Mouse (Mus musculus): Measurements from ENCODE around the gene Ugt1a8. TPM values are rescaled to one million over a fixed set of nuclear protein-coding genes. Genes with fewer than 3 reads are reported as not detected.

Ugt1a8 gene
- polyA plus RNA-seq, 1 experiment from 2014 or later: not detected

DNA sequence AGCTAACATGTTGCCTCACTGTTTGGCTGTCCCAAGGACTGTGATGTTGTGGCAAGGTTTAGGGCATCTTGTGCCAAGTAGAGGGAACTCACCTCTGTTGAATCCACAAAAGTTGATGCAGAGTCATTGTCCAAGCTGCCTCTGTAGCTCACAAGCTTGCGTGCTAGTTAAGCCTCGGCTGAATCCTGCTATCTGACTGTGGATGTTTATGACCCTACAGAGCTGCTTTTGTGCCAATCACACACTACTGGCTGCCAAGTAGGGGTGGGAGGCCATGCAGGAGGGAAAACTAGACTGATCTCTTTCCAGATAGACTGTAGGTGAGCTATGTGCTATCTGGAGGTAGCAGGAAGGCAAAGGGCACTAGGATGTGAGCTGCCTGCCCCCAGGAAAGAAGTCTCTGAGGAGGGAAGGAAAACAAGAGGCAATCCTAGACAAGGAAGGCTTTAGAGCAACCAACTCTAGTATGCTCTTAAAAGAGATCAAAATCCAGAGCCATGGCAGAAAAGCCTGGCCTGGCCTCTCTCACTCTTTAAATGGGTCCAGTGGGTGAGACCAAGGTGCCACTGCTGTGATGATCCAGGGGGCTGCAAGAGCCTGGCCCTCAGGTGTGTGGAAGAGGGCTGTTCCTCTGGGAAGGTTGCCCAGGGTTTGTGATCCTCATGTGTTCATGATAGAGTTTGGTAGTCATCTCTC lies 126.3 kb downstream of the Ugt1a8 start:
- Histone ChIP-seq H3K27me3 (ENCODE audit: control insufficient read depth, insufficient read depth, low read length) (no peaks in the 10 kb centered on the region), H3K9ac (ENCODE audit: low read depth, low read length) (no peak overlapping the region), H3K27ac (ENCODE audit: low read depth, low read length) (no peak overlapping the region), H3K4me2 (replicated peaks; ENCODE audit: low read depth, low read length) (no peak overlapping the region), H3K4me1 (ENCODE audit: control insufficient read depth, insufficient read depth, low read length) (no peaks in the 10 kb centered on the region), H3K4me3 (ENCODE audit: low read length) (no peak overlapping the region), H3K36me3 (ENCODE audit: control insufficient read depth, insufficient read depth, low read length) (no peaks in the 10 kb centered on the region), H3K9me3 (ENCODE audit: control insufficient read depth, low read length) (peaks cover 60% of the 10 kb centered on the region)
- ATAC-seq (ENCODE audit: low FRiP score, low TSS enrichment): no peak
- WGBS: 76% methylated on average over 2 of the region's 2 CpGs

- no peak overlapping the region for H3K9ac ChIP-seq (ENCODE audit: low read depth, low read length)
- H3K9me3 ChIP-seq (ENCODE audit: control insufficient read depth, low read length): peaks cover 60% of the 10 kb centered on the region
- no peaks in the 10 kb centered on the region for H3K27me3 ChIP-seq (ENCODE audit: control insufficient read depth, insufficient read depth, low read length)
- ATAC-seq (ENCODE audit: low FRiP score, low TSS enrichment): no peak
- H3K4me1 ChIP-seq (ENCODE audit: control insufficient read depth, insufficient read depth, low read length): no peaks in the 10 kb centered on the region
- H3K4me3 ChIP-seq (ENCODE audit: low read length): no peak overlapping the region
- 83% methylated on average over 2 of the region's 2 CpGs for WGBS
- H3K36me3 ChIP-seq (ENCODE audit: control insufficient read depth, insufficient read depth, low read length): no peaks in the 10 kb centered on the region
- no peak overlapping the region for H3K4me2 ChIP-seq (replicated peaks; ENCODE audit: low read depth, low read length)
- no peak overlapping the region for H3K27ac ChIP-seq (ENCODE audit: low read depth, low read length)
These were observed 126.9 kb downstream of the Ugt1a8 start for GRCm38 (mm10) chr1:88214462-88214952.

DNA sequence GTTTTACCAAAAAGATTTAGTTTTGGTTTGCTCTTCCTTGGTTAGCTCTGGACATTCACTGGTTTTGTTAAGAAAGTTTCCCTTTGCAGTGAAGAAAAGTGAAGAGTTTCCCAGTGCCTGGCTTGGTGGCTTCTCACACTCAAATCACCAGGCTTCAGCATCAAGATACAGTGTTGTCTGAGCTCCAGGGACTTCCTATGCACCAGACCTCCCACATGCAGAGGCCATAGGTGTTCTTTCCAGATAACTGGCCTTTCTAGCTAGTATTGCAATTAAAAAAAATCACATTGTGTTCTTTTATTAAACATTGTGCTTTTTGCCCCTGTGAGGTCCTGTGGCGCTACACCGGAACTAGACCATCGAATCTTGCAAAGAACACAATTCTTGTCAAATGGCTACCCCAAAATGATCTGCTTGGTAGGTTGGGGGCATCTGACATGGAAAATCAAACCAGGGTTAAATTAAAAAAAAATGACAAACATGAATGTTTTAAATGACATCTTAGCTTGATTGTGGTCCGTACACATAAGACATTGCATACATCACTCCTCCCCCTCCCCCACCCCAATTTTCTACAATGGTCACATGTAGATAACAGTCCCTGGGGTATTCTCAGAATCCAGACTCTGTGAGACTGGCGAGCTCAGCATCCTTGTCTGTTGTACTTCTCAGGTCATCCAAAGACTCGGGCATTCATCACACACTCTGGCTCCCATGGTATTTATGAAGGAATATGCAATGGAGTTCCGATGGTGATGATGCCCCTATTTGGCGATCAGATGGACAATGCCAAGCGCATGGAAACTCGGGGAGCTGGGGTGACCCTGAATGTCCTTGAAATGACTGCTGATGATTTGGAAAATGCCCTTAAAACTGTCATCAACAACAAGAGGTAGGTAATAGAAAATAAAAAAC lies 128.1 kb downstream of the Ugt1a8 start:
- H3K4me1 ChIP-seq (ENCODE audit: control insufficient read depth, insufficient read depth, low read length): no peaks in the 10 kb centered on the region
- no peaks in the 10 kb centered on the region for H3K27me3 ChIP-seq (ENCODE audit: control insufficient read depth, insufficient read depth, low read length)
- H3K4me3 ChIP-seq (ENCODE audit: low read length): no peak overlapping the region
- peaks cover 60% of the 10 kb centered on the region for H3K9me3 ChIP-seq (ENCODE audit: control insufficient read depth, low read length)
- H3K9ac ChIP-seq (ENCODE audit: low read depth, low read length): no peak overlapping the region
- no peak for ATAC-seq (ENCODE audit: low FRiP score, low TSS enrichment)
- H3K4me2 ChIP-seq (replicated peaks; ENCODE audit: low read depth, low read length): no peak overlapping the region
- no peaks in the 10 kb centered on the region for H3K36me3 ChIP-seq (ENCODE audit: control insufficient read depth, insufficient read depth, low read length)
- no peak overlapping the region for H3K27ac ChIP-seq (ENCODE audit: low read depth, low read length)
- 73% methylated on average over 10 of the region's 10 CpGs for WGBS

GRCm38 (mm10) chr1:88216551-88216950 lies 128.9 kb downstream of the Ugt1a8 start:
- H3K4me2 ChIP-seq (replicated peaks; ENCODE audit: low read depth, low read length): no peak overlapping the region
- ATAC-seq (ENCODE audit: low FRiP score, low TSS enrichment): no peak
- peaks cover 57% of the 10 kb centered on the region for H3K9me3 ChIP-seq (ENCODE audit: control insufficient read depth, low read length)
- H3K4me1 ChIP-seq (ENCODE audit: control insufficient read depth, insufficient read depth, low read length): no peaks in the 10 kb centered on the region
- 60% methylated on average over 2 of the region's 2 CpGs for WGBS
- no peak overlapping the region for H3K27ac ChIP-seq (ENCODE audit: low read depth, low read length)
- H3K27me3 ChIP-seq (ENCODE audit: control insufficient read depth, insufficient read depth, low read length): no peaks in the 10 kb centered on the region
- H3K9ac ChIP-seq (ENCODE audit: low read depth, low read length): no peak overlapping the region
- no peak overlapping the region for H3K4me3 ChIP-seq (ENCODE audit: low read length)
- H3K36me3 ChIP-seq (ENCODE audit: control insufficient read depth, insufficient read depth, low read length): no peaks in the 10 kb centered on the region

DNA sequence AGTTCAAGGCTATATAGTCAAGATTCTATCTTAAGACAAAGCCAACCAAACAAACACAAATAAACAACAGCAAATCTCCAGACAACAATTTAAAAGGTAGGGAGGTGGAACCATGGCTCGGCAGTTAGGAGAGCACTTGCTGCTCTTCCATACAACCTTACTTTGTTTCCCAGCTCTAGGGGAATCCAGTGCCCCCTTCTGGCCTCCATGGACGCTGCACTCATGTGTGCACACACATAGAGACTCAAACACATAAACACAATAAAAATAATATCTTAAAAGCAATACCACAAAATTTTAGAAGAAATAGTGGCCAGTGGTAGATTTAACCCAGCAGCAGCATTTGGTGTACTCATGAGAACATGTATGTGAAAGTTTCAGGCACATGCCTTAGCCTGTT lies 129.5 kb downstream of the Ugt1a8 start:
- no peak for ATAC-seq (ENCODE audit: low FRiP score, low TSS enrichment)
- 59% methylated on average over 2 of the region's 2 CpGs for WGBS
- peaks cover 53% of the 10 kb centered on the region for H3K9me3 ChIP-seq (ENCODE audit: control insufficient read depth, low read length)

DNA sequence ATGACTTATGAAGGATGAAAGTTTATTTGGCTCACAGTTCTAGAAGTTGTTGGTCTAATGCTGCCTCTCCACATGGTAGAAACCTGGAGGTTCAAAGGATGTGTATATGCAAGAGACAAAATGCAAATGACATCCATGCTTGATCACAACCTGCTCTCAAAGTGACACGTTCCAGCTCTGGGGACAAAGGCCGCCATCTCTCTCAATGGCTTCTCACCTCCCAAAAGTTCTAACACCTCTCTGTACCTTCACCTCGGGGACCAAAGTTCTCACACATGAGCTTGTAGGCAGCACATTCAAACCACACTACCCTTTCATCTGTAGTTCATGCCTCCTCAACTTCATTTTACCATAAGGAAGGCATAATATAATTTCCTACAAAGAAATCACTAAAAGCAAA lies 130.0 kb downstream of the Ugt1a8 start:
- no peaks in the 10 kb centered on the region for H3K27me3 ChIP-seq (ENCODE audit: control insufficient read depth, insufficient read depth, low read length)
- no peak overlapping the region for H3K27ac ChIP-seq (ENCODE audit: low read depth, low read length)
- no peak for ATAC-seq (ENCODE audit: low FRiP score, low TSS enrichment)
- H3K4me3 ChIP-seq (ENCODE audit: low read length): no peak overlapping the region
- no peak overlapping the region for H3K4me2 ChIP-seq (replicated peaks; ENCODE audit: low read depth, low read length)
- H3K36me3 ChIP-seq (ENCODE audit: control insufficient read depth, insufficient read depth, low read length): no peaks in the 10 kb centered on the region
- no peak overlapping the region for H3K9ac ChIP-seq (ENCODE audit: low read depth, low read length)
- 41% methylated on average over 3 of the region's 3 CpGs for WGBS
- no peaks in the 10 kb centered on the region for H3K4me1 ChIP-seq (ENCODE audit: control insufficient read depth, insufficient read depth, low read length)
- peaks cover 51% of the 10 kb centered on the region for H3K9me3 ChIP-seq (ENCODE audit: control insufficient read depth, low read length)

More for the DNA sequence above, 129.5 kb downstream of the Ugt1a8 start:
- H3K4me1 ChIP-seq (ENCODE audit: control insufficient read depth, insufficient read depth, low read length): no peaks in the 10 kb centered on the region
- H3K27ac ChIP-seq (ENCODE audit: low read depth, low read length): no peak overlapping the region
- H3K36me3 ChIP-seq (ENCODE audit: control insufficient read depth, insufficient read depth, low read length): no peaks in the 10 kb centered on the region
- no peak overlapping the region for H3K9ac ChIP-seq (ENCODE audit: low read depth, low read length)
- no peaks in the 10 kb centered on the region for H3K27me3 ChIP-seq (ENCODE audit: control insufficient read depth, insufficient read depth, low read length)
- no peak overlapping the region for H3K4me3 ChIP-seq (ENCODE audit: low read length)
- H3K4me2 ChIP-seq (replicated peaks; ENCODE audit: low read depth, low read length): no peak overlapping the region

DNA sequence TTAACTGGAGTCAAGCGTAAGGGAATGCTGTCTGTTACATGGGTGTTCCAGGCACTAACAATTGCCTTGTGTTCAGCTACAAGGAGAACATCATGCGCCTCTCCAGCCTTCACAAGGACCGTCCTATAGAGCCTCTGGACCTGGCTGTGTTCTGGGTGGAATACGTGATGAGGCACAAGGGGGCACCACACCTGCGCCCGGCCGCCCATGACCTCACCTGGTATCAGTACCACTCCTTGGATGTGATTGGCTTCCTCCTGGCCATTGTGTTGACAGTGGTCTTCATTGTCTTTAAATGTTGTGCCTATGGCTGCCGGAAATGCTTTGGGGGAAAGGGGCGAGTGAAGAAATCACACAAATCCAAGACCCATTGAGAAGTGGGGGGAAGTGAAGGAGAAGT lies 130.4 kb downstream of the Ugt1a8 start:
- WGBS: 75% methylated on average over 9 of the region's 9 CpGs
- no peak overlapping the region for H3K4me2 ChIP-seq (replicated peaks; ENCODE audit: low read depth, low read length)
- H3K4me3 ChIP-seq (ENCODE audit: low read length): no peak overlapping the region
- no peaks in the 10 kb centered on the region for H3K36me3 ChIP-seq (ENCODE audit: control insufficient read depth, insufficient read depth, low read length)
- peaks cover 46% of the 10 kb centered on the region for H3K9me3 ChIP-seq (ENCODE audit: control insufficient read depth, low read length)
- no peaks in the 10 kb centered on the region for H3K4me1 ChIP-seq (ENCODE audit: control insufficient read depth, insufficient read depth, low read length)
- no peaks in the 10 kb centered on the region for H3K27me3 ChIP-seq (ENCODE audit: control insufficient read depth, insufficient read depth, low read length)
- no peak overlapping the region for H3K9ac ChIP-seq (ENCODE audit: low read depth, low read length)
- no peak overlapping the region for H3K27ac ChIP-seq (ENCODE audit: low read depth, low read length)
- ATAC-seq (ENCODE audit: low FRiP score, low TSS enrichment): no peak

DNA sequence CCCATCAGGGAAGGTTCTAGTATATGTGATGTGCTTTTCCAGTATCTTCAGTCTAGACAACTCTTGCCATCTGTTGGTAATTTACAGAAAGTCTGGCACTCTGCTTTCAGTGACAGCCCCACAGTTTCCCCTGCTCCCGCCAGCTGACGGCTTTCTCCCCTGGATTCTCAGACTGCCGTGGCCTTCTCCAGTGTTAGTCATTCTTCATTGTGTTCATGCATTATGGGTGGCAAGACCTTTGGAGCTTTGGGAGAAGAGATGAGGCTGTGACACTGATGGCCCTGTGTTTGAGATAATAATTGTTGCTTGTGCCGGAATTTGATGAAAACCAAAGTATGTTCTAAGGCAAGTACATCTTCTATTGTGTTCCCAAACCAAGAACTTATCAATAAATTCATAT lies 131.0 kb downstream of the Ugt1a8 start:
- Histone ChIP-seq H3K4me3 (ENCODE audit: low read length) (no peak overlapping the region), H3K9ac (ENCODE audit: low read depth, low read length) (no peak overlapping the region), H3K27ac (ENCODE audit: low read depth, low read length) (no peak overlapping the region), H3K36me3 (ENCODE audit: control insufficient read depth, insufficient read depth, low read length) (no peaks in the 10 kb centered on the region), H3K27me3 (ENCODE audit: control insufficient read depth, insufficient read depth, low read length) (no peaks in the 10 kb centered on the region), H3K4me1 (ENCODE audit: control insufficient read depth, insufficient read depth, low read length) (no peaks in the 10 kb centered on the region), H3K9me3 (ENCODE audit: control insufficient read depth, low read length) (peaks cover 40% of the 10 kb centered on the region), H3K4me2 (replicated peaks; ENCODE audit: low read depth, low read length) (no peak overlapping the region)
- 55% methylated on average over 4 of the region's 4 CpGs for WGBS
- no peak for ATAC-seq (ENCODE audit: low FRiP score, low TSS enrichment)

GRCm38 (mm10) chr1:88219054-88219453 lies 131.4 kb downstream of the Ugt1a8 start:
- H3K4me2 ChIP-seq (replicated peaks; ENCODE audit: low read depth, low read length): no peak overlapping the region
- H3K9ac ChIP-seq (ENCODE audit: low read depth, low read length): no peak overlapping the region
- no peaks in the 10 kb centered on the region for H3K36me3 ChIP-seq (ENCODE audit: control insufficient read depth, insufficient read depth, low read length)
- WGBS: 23% methylated on average over 1 of the region's 1 CpGs
- no peaks in the 10 kb centered on the region for H3K27me3 ChIP-seq (ENCODE audit: control insufficient read depth, insufficient read depth, low read length)
- no peak overlapping the region for H3K4me3 ChIP-seq (ENCODE audit: low read length)
- H3K4me1 ChIP-seq (ENCODE audit: control insufficient read depth, insufficient read depth, low read length): no peaks in the 10 kb centered on the region
- no peak overlapping the region for H3K27ac ChIP-seq (ENCODE audit: low read depth, low read length)
- no peak for ATAC-seq (ENCODE audit: low FRiP score, low TSS enrichment)
- peaks cover 36% of the 10 kb centered on the region for H3K9me3 ChIP-seq (ENCODE audit: control insufficient read depth, low read length)
